Mouse (Mus musculus) heart, embryonic 13.5 days (tissue): ENCODE measurements at regions not wholly inside any gene's neighbourhood (a gene's known extent, or its start where the extent isn't known, plus 50 kb on each side); places are given as distances from the start of the nearest gene placed in this dataset.
"Not testable (repeated sequence)": the region's sequence is repeated elsewhere in the genome, so short reads cannot be mapped to it uniquely, and the experiment has no call there.

ENCODE experiments used
- ATAC-seq: fragments of 200-750 bp; cut with Nextera tagmentation; 2 replicates; pipeline ENCODE4 v1.8.0; 2017; ENCODE audit warnings: moderate TSS enrichment; ENCODE audit not compliant: insufficient number of reproducible peaks, low FRiP score, low TSS enrichment; ENCODE audit errors: extremely low read depth
- H3K27ac ChIP-seq: fragments of 300-500 bp; sonication (generic); replicated peaks from 2 replicates; pipeline ENCODE4 v1.5.1; 2015; ENCODE audit warnings: moderate library complexity, mild to moderate bottlenecking, inconsistent platforms
- H3K27me3 ChIP-seq: fragments of 300-500 bp; sonication (generic); replicated peaks from 2 replicates; pipeline ENCODE4 v1.6.1; 2015; ENCODE audit warnings: mild to moderate bottlenecking, inconsistent platforms
- H3K36me3 ChIP-seq: fragments of 300-500 bp; sonication (generic); 2 replicates; pipeline ENCODE4 v1.6.1; 2015; ENCODE audit warnings: mild to moderate bottlenecking, inconsistent platforms
- H3K4me1 ChIP-seq: fragments of 300-500 bp; sonication (generic); 2 replicates; pipeline ENCODE4 v1.6.1; 2015; ENCODE audit warnings: inconsistent platforms
- H3K4me2 ChIP-seq: fragments of 300-500 bp; sonication (generic); 2 replicates; pipeline ENCODE4 v1.6.1; 2015; ENCODE audit warnings: inconsistent platforms, mild to moderate bottlenecking, moderate library complexity
- H3K4me3 ChIP-seq: fragments of 300-500 bp; sonication (generic); 2 replicates; pipeline ENCODE4 v1.5.1; 2015; ENCODE audit warnings: moderate library complexity, mild to moderate bottlenecking, inconsistent platforms
- H3K9ac ChIP-seq: fragments of 300-500 bp; sonication (generic); 2 replicates; pipeline ENCODE4 v1.6.1; 2015; ENCODE audit warnings: inconsistent platforms, mild to moderate bottlenecking, moderate library complexity
- H3K9me3 ChIP-seq: fragments of 300-500 bp; sonication (generic); 2 replicates; pipeline ENCODE4 v1.6.1; 2016; ENCODE audit warnings: inconsistent platforms
- WGBS: fragments of 180-500 bp; shearing (Covaris S2); methylation state at CpG from one replicate; pipeline ENCODE4 v1.1.7; 2015; ENCODE audit warnings: mixed read lengths; 5-methylcytosine and 5-hydroxymethylcytosine counted together

DNA sequence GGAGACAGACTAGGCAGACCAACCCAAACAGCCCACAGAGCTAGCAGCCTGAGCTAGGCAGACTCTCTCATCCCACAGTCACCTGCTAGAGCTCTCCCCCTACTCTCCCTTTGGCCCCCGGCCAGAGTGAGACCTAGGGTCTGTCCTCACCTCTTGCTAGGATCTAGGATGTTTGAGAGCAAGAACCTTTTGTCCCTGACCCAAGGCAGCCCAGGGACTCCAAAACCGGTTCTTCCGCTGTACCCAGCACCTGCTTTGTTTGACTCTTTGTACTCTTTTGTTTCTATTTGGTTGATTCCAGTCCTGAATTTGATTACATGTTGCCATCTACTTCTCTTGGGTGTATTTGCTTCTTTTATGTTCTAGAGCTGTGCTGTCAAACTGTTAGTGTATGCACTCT, 75.3 kb downstream of the H60c start:
- WGBS, result 51% methylated on average over 3 of the region's 3 CpGs
- Histone ChIP-seq H3K4me1 (no peaks in the 10 kb centered on the region), H3K9ac (no peak overlapping the region), H3K36me3 (no peaks in the 10 kb centered on the region), H3K27me3 (no peaks in the 10 kb centered on the region), H3K9me3 (no peaks in the 10 kb centered on the region), H3K4me3 (no peak overlapping the region), H3K27ac (no peak overlapping the region), H3K4me2 (no peak overlapping the region)
- ATAC-seq, result no peak

DNA sequence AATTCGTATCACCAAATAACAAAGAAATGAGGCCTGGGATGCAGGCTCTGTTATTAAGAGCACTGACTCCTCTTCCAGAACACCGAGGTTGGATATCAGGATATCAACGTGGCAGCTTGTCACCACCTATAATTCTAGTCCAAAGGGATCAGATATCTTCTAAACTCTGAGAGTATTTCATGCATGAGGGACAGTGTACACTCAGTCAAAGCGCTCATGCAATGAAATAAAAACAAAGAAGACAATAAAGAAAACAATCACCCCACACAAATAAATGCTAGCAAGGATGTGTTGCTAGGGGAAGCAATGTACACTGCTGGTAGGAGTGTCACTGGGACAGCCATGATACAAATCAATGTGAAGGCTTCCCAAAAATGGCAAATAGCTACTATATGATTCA, 79.2 kb downstream of the H60c start:
- no peaks in the 10 kb centered on the region for H3K27me3 ChIP-seq
- H3K9ac ChIP-seq, result no peak overlapping the region
- no peak overlapping the region for H3K4me2 ChIP-seq
- no peaks in the 10 kb centered on the region for H3K4me1 ChIP-seq
- H3K27ac ChIP-seq, result no peak overlapping the region
- no peak for ATAC-seq
- H3K4me3 ChIP-seq, result no peak overlapping the region
- no peaks in the 10 kb centered on the region for H3K36me3 ChIP-seq
- WGBS, result 72% methylated on average over 4 of the region's 4 CpGs
- no peaks in the 10 kb centered on the region for H3K9me3 ChIP-seq

DNA sequence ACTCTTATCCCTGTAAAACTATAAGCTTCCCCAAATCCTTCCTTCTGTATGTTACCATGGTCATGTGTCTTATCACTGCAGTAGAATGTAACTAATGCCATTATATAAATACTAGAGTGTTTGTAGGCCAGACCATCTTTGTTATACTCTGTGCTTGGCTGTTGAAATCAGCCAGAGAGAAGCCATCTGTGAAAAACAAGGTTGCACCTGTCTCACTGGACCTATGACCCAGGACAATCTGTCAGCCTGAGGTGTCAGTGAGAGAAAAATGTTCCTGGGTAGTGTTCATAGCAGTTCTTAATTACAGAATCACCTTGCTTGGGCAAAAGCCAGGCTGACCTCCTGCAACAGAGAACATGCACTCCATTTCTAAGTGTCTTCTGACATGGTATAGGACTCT, 87.5 kb downstream of the H60c start:
- ATAC-seq, result no peak
- H3K4me3 ChIP-seq, result no peak overlapping the region
- no peak overlapping the region for H3K9ac ChIP-seq

DNA sequence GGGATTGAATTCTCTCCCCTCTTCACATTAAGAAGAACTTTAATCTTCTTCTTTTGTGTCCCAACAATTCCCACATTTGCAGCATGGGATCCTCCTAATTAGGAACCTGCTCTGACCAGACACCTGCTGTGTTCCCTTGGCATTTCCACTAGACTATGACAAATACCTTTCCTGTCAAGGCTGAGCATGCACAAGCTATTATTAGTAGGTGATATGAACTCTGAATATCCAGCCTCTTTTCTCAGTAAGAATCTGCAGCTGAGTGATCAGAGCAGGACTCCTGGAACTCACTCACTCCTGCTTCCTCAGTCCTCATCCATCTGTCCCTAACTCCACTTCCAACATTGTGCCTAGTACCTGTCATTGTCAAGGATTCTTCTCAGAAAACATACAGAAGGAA, 94.0 kb downstream of the H60c start:
- Histone ChIP-seq H3K4me1 (0 out of 2 replicates have a peak, but pooled peaks cover 9% of the 10 kb centered on the region), H3K4me2 (no peak overlapping the region), H3K36me3 (no peaks in the 10 kb centered on the region), H3K4me3 (no peak overlapping the region), H3K9ac (no peak overlapping the region), H3K27me3 (no peaks in the 10 kb centered on the region), H3K27ac (no peak overlapping the region), H3K9me3 (0 out of 2 replicates have a peak, but pooled peaks cover 5% of the 10 kb centered on the region)
- ATAC-seq, result no peak

More for the DNA sequence above, 87.5 kb downstream of the H60c start:
- Histone ChIP-seq H3K4me1 (no peaks in the 10 kb centered on the region), H3K9me3 (no peaks in the 10 kb centered on the region), H3K27ac (no peak overlapping the region), H3K4me2 (no peak overlapping the region), H3K36me3 (no peaks in the 10 kb centered on the region), H3K27me3 (no peaks in the 10 kb centered on the region)

DNA sequence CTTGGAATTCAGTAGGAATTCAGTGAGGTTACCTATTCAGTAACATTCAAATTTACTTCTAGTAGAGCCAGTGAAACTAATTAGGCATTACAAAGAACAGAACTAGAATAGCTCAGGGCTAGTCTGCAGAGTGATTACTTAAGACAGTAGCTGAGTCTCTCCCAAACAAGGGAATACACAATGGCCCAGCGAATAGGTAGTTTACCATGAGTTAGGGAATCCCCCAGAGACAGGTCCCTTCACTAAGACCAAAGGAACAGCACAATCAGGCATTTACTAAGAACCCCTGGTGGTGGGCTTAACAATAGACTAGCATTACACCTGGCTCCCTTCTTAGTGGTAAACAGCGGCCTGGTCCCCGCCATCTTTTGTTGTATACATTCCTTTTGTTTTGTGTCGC, 94.6 kb downstream of the H60c start:
- H3K9me3 ChIP-seq, H3K9ac ChIP-seq, ATAC-seq, H3K4me3 ChIP-seq, H3K36me3 ChIP-seq, H3K27me3 ChIP-seq, H3K4me2 ChIP-seq, H3K27ac ChIP-seq, H3K4me1 ChIP-seq: not testable (repeated sequence)
- 65% methylated on average over 4 of the region's 4 CpGs for WGBS

DNA sequence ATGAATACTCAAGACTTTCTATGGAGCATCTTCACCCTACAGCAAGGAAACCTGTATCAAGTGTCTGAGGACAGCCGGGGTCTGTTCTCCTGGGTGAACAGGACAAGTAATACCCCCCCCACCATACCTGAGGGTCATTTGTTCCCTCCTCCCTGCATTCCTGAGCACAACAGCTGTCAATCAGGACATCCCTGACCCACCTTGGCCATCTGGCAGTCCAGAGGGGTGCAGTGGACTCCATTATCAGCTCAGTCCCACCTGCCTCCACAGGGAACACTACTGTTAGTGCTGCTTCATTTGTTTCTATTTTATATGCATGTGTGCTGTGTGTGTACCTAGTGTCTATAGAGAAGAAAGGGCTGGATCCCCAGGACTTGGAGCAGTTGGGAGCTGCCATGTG, 95.3 kb downstream of the H60c start:
- Histone ChIP-seq H3K9me3 (0 out of 2 replicates have a peak, but pooled peaks cover 5% of the 10 kb centered on the region), H3K27me3 (no peaks in the 10 kb centered on the region), H3K9ac (no peak overlapping the region), H3K4me1 (0 out of 2 replicates have a peak, but pooled peaks cover 9% of the 10 kb centered on the region), H3K4me2 (no peak overlapping the region), H3K36me3 (no peaks in the 10 kb centered on the region), H3K27ac (no peak overlapping the region), H3K4me3 (no peak overlapping the region)
- no peak for ATAC-seq
- 88% methylated on average over 1 of the region's 1 CpGs for WGBS

DNA sequence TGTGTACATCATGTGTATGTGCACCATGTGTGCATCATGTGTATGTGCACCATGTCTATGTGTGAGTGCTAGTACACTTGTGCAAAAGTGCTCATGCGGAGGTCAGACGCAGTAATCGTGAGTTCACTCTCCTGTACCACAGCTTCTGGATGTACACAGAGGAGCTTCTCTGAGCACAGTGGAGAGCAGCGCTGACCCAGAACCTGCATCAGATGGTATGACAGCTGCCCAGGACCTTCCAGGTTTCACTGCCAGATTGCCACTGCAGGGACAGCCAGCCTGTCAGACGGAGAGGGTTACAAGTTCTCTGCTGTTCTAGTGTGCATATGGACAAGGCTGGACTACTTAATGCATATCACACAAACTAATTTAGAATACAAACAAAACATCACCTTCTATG, 96.2 kb downstream of the H60c start:
- Histone ChIP-seq H3K4me3 (no peak overlapping the region), H3K4me1 (0 out of 2 replicates have a peak, but pooled peaks cover 9% of the 10 kb centered on the region), H3K4me2 (no peak overlapping the region), H3K9ac (no peak overlapping the region), H3K9me3 (0 out of 2 replicates have a peak, but pooled peaks cover 5% of the 10 kb centered on the region), H3K27me3 (no peaks in the 10 kb centered on the region), H3K27ac (no peak overlapping the region), H3K36me3 (no peaks in the 10 kb centered on the region)
- WGBS, result 81% methylated on average over 5 of the region's 5 CpGs
- ATAC-seq, result no peak

DNA sequence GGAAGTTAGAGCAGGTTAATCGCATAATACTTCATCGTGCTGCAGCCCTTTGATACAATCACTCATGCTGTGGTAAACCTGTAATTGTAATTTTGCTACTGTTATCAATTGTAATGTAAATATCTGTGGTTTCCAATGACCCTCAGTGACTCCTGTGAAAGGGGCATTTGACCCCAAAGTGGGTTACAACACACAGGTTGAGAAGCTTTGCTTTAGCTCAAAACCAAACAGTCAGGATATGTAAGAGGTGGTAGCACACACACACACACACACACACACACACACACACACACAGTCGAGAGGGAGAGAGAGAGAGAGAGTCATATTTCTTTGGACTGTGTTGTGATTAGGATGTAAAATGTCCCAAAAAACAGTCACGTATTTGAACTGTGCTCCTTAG, 112.0 kb downstream of the H60c start:
- Histone ChIP-seq H3K36me3 (no peaks in the 10 kb centered on the region), H3K4me2 (no peak overlapping the region), H3K27me3 (no peaks in the 10 kb centered on the region), H3K27ac (no peak overlapping the region), H3K4me3 (no peak overlapping the region), H3K9me3 (no peaks in the 10 kb centered on the region), H3K4me1 (no peaks in the 10 kb centered on the region), H3K9ac (no peak overlapping the region)
- no peak for ATAC-seq
- 71% methylated on average over 3 of the region's 4 CpGs for WGBS

DNA sequence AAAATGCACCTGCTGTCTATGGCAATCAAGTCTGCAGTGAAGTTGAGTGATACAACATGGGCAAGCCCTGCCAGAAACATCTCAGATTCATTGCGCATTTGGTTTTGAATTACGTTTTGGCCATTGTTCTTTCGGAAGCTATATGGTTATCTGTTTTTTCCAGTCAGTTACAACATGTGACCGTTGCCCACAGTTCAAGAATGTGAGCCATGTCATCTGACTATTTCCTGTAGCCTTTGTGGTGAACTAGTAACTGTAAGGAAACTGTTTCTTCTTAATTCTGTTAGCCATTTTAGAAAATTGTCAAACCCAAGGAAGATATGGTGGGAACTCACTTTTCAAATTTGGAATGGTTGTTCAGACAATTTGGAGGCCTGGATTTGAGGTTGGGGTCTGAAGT, 119.4 kb downstream of the H60c start:
- Histone ChIP-seq H3K4me1 (no peaks in the 10 kb centered on the region), H3K9ac (no peak overlapping the region), H3K36me3 (no peaks in the 10 kb centered on the region), H3K4me3 (no peak overlapping the region), H3K27ac (no peak overlapping the region), H3K4me2 (no peak overlapping the region), H3K9me3 (no peaks in the 10 kb centered on the region), H3K27me3 (no peaks in the 10 kb centered on the region)
- 76% methylated on average over 4 of the region's 4 CpGs for WGBS
- ATAC-seq, result no peak

DNA sequence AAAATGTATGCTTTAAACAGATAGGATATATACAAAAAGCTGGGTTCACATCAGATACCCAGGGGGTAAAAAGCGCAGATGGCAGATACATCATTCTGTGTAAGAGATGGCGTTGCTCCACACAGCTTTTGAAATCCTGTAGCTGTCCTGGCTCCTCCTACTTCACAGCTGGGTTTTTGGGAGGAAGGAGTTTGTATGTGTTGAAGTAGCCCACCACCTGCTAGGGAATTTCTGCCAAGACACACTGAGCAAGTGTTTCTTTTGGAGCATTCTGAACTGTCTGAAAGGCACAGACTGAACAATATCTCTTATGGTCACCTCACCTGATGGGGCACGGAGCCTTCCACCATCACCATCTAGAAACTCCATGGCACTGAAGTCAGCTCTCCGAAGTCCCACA, 128.3 kb downstream of the H60c start:
- no peaks in the 10 kb centered on the region for H3K4me1 ChIP-seq
- H3K9ac ChIP-seq, result no peak overlapping the region
- H3K27ac ChIP-seq, result no peak overlapping the region
- ATAC-seq, result no peak
- 77% methylated on average over 4 of the region's 4 CpGs for WGBS
- no peak overlapping the region for H3K4me3 ChIP-seq
- H3K36me3 ChIP-seq, result no peaks in the 10 kb centered on the region
- H3K27me3 ChIP-seq, result no peaks in the 10 kb centered on the region
- H3K9me3 ChIP-seq, result no peaks in the 10 kb centered on the region
- no peak overlapping the region for H3K4me2 ChIP-seq

DNA sequence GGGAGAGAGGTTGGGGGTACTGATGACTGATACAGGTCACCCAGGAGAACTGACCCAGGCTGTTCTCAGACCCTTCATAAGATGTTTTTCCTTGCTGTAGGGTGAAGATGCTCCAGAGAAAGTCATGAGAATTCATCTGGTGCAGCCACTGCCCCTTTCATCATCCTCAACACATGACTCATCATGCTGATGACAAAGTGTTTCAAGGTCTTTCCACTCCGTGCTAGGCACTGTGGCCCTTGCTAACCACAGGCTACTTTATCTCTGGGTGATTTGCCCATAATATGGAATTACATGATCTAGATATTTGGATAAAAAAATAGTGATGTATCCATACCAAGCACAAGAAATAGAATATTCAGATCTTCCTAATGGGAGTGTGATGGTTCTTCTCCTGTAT, 140.1 kb downstream of the H60c start:
- no peaks in the 10 kb centered on the region for H3K27me3 ChIP-seq
- no peak overlapping the region for H3K4me3 ChIP-seq
- H3K9ac ChIP-seq, result no peak overlapping the region
- no peak overlapping the region for H3K27ac ChIP-seq
- no peaks in the 10 kb centered on the region for H3K4me1 ChIP-seq
- no peak for ATAC-seq
- H3K36me3 ChIP-seq, result no peaks in the 10 kb centered on the region
- whole genome bisulfite sequencing, result 63% methylated on average over 1 of the region's 1 CpGs
- H3K4me2 ChIP-seq, result no peak overlapping the region
- peaks cover 36% of the 10 kb centered on the region for H3K9me3 ChIP-seq

DNA sequence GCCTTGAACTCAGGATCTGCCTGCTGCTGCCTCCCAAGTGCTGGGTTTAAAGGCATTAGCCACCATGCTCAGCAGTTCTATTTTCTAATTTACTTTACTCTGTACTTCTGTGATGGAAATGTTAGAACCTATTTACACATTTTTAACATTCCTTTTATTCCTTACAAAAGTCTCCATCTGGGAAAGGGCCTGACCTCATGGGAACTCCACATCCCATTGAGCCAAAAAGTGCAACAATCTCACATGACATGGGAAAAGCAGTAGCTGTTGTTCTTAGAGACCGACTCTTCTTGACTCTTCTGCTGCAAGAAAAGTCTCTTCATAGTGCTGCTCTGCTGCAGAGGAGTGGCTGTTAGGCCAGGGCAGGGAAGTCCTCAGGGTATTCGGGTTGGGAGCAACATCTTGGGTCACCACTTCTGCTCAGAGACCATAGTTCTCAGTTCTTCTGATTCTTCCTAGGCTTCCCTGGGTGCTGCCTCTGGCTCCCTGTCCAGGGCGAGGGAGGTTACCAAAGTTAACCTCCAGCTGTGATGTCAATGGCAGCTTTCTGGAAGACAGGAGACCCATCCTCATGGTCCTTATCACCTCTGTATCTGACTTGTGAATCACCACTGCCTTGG, 150.0 kb downstream of the H60c start:
- H3K4me1 ChIP-seq, result no peaks in the 10 kb centered on the region
- H3K36me3 ChIP-seq, result no peaks in the 10 kb centered on the region
- WGBS, result 84% methylated on average over 3 of the region's 3 CpGs
- no peak for ATAC-seq
- no peak overlapping the region for H3K9ac ChIP-seq
- no peak overlapping the region for H3K4me2 ChIP-seq
- H3K9me3 ChIP-seq, result peaks cover 74% of the 10 kb centered on the region
- H3K4me3 ChIP-seq, result no peak overlapping the region
- no peaks in the 10 kb centered on the region for H3K27me3 ChIP-seq
- no peak overlapping the region for H3K27ac ChIP-seq
